Mouse (Mus musculus): Measurements from ENCODE around the gene Prkar2b.

- no peak for TF ChIP-seq CTCF (conservative IDR thresholded peaks at IDR 0.05 in 1 of 2, IDR thresholded peaks at IDR 0.05 in 1 of 2; ENCODE audit: low read depth in 2 of 2, low read length in 2 of 2)
- TF ChIP-seq POLR2A (IDR thresholded peaks at IDR 0.05; ENCODE audit: low read depth, low read length), result no peak
- TF ChIP-seq CHD1 (IDR thresholded peaks at IDR 0.05; ENCODE audit: low read depth, low read length), result no peak
- no peak for TF ChIP-seq SIN3A (IDR thresholded peaks at IDR 0.05; ENCODE audit: low read length)
- no peak for TF ChIP-seq POLR2AphosphoS2 (IDR thresholded peaks at IDR 0.05; ENCODE audit: low read depth, low read length)
- no peak for TF ChIP-seq EP300 (IDR thresholded peaks at IDR 0.05; ENCODE audit: low read length)
- no peak for TF ChIP-seq ELF1 (IDR thresholded peaks at IDR 0.05; ENCODE audit: low read depth, low read length)
Observed at GRCm38 (mm10) chr12:32080692-32081091, 19.6 kb upstream of the Prkar2b start.
